Mouse (Mus musculus) adrenal gland, postnatal 4 days (tissue): ENCODE measurements around the gene Medag. TPM values are rescaled to one million over a fixed set of nuclear protein-coding genes. Genes with fewer than 3 reads are reported as not detected.

Source experiments
- DNase-seq, 2 experiments: peaks; one replicate each; pipeline ENCODE4 v3.0.0; 2021 to 2022; ENCODE audit warnings: low spot score in 2 of 2, mixed read lengths in 2 of 2
- long read RNA-seq, 2 experiments: library from polyadenylated mRNA; stranded (forward); transcript quantifications; one replicate each; pipeline ENCODE4 v2.0.0; 2021
- total RNA-seq, 2 experiments: library from RNA; stranded (reverse); gene quantifications; 2 replicates each; pipeline ENCODE4 v1.2.3; 2021

Medag gene
- 1 to 10 TPM; 4.5 to 5.3 TPM for total RNA-seq
- long read RNA-seq, experiment 1, partial matches to known transcripts = 0 of 1 reads
- long read RNA-seq, experiment 1, other reads (novel, unspliced or antisense) = 1 of 1 reads
- long read RNA-seq, experiment 2, partial matches to known transcripts = 1 of 3 reads
- long read RNA-seq, experiment 2, other reads (novel, unspliced or antisense) = 1 of 3 reads

- DNase-seq = peak; percentile 20 to 24
These were observed at the start of gene Medag for GRCm38 (mm10) chr5:149411509-149412193. Gene Medag, plus strand, starts transcription at chr5:149411749.

- DNase-seq = no peak
These were observed 48.9 kb upstream of the Medag start for GRCm38 (mm10) chr5:149362626-149363025.

- DNase-seq = no peak
These were observed 47.4 kb upstream of the Medag start for GRCm38 (mm10) chr5:149363903-149364755.

DNA sequence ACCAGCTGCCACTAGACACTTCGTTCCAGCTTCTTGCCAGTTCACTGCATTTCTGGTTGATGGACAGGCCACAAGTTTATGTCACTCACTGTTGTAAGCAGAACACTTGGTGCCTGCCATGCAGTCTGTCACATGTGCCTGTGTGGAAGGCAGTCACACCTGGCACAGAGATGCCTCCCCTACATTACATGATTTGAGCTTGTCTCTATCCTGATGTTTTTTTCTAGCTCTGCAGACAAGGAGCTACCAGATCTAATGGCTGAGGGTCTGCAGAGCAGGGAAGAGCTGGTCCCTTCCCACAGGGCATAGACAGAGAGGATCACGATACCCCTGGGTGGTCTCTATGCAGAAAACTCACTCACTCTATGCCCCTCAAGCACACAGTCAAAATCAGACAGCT, 44.5 kb upstream of the Medag start:
- DNase-seq = no peak

DNA sequence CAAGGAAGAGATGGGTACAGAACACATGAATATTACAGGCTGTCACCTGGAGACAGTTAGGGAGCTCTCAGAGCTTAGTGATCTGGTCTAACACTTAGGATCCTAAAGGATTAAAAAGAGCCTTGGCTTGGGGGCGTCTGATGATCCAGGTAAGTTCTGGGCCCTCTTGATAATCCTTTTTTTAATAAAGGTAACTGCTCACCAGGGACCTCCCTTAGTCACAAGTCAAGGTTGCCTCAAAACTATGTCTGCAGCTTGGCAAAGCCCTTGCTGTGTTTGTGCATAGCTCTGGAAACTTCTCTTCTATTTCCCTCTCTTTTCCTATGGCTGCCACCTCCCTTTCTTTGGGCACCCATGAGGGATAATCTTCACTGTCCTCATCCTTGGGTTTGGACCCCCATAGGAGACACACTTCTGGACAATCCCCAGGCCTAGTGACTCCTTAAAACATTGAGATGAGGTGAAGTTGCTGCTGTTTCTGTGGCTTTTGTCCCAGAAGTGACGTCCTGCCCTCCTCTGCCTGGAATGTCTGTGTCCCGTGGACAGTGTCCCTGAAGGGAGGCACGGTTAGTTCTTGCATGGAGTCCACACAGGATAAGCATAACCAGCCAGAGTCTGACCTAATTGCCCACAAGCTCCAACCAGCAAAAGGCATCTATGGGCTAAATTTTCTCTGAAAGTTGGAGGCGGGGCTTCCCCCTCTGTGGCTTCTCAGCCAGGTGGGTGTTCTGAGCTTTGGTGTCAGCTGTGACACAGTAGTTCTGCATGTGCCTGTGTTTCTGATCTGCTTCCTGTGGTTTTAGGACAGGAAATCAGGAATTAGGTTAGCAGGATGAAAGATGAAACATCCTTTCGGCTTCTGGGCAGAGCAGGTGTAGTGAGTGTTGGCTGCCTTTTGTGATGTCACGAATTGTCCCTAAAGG, 43.7 kb upstream of the Medag start:
- no peak for DNase-seq

DNA sequence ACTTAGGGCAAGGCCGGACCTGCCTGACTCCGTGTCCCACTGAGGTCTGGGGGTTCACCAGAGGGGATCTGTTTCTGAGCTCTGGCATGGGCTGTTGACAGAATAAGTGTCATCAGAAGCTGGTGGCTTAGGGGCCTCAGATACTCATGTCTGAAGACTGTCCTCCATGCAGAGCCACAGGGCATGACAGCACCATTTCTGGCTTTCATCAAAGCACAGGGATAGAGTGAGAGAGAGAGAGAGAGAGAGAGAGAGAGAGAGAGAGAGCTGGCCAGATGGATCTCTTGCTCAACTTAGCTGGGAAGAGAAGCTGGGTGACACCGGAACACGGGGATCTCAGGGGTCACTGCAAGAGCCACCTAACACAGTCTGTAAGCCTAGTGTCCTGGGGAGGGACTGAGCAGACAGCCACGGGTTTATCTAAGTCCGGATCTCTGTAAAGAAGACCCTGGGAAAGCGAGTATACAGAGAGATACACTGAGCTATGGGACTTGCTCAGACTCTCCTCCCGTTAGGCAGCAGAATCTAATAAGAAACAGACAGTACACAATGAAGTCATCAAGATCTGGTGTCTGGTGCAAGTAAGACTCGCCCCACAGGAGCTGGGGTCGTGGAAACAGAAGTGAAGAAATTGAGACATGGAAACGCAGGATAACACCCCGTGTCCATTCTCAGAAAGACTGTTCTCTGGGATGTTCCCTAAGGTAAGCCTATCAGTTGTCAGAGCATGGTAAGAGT, 42.8 kb upstream of the Medag start:
- DNase-seq = no peak

DNA sequence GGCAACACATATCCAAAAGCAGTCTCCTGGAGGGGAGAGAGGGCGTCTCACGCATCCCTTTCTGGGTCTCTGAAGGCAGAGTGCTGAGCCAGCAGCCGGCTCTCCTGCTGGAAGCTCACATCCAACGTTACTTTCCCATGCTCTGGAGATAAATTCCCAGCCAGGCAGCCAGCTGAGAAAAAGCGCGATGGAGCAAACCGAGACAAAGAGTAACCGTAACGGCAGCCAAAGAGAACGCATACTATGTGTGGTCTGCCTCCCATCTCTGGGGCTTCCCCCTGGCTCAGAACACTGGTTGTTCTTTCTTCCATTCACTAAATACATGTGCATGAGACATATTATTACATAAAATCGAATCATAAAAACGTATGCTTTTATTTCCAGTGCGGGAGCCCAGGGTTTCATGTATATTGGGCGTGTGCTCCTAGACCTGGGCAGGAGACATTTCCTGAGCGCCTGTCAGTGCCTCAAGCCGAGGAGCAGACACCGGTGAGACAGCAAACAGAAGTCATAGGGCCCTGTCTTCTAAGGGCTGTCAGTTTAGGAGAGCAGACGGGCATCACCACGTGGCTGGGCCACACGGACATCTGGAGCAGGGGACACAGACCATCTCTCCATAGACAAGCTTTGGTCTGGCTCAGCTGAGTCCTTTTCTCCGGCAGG, 42.0 kb upstream of the Medag start:
- DNase-seq = no peak

DNA sequence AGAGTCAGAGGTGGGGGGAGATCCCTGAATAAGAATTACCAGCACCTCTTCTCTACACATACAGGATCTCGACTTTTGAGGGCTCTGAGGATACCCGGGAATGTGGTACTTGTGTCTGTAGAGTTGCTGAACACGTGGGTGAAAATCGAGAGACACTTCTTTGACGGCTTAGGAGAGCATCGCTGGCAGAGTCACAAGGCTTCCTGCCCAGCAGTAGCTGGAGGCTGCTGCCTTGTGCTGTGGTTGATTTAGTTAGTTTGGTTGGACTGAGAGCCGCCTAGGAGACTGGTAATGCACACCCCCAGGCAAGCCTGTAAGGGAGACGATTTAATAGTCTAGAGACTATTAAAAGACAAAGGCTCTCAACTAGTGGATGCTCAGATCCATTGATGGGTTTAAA, 39.5 kb upstream of the Medag start:
- no peak for DNase-seq

GRCm38 (mm10) chr5:149373224-149373623, 38.3 kb upstream of the Medag start:
- no peak for DNase-seq

DNA sequence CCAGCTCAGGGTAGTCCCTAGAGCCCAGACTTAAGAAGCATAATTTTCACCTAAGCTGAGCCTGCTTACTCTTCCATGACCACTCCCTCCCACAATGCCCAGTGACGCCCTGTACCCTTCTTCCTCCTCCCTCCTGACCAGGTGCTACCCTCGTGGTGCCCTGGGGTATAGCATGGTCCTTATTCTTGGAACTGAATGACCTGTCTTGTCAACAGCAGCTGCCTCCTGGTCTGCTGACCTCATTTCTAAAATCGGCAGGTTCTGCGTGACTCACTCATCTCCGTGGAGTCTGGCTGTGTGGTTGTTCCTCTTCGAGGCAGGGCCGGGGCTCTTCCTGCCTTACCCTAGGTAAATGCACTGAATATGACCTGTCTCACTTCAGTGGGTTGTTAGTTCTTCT, 37.5 kb upstream of the Medag start:
- no peak for DNase-seq

- DNase-seq = no peak
These were observed 36.3 kb upstream of the Medag start for GRCm38 (mm10) chr5:149375074-149375888.

GRCm38 (mm10) chr5:149375889-149376212, 35.7 kb upstream of the Medag start:
- DNase-seq = peak; percentile 55 to 59

- DNase-seq = no peak
These were observed 35.2 kb upstream of the Medag start for GRCm38 (mm10) chr5:149376367-149376766.

GRCm38 (mm10) chr5:149377253-149377652, 34.3 kb upstream of the Medag start:
- DNase-seq = no peak

GRCm38 (mm10) chr5:149378566-149378965, 33.0 kb upstream of the Medag start:
- no peak for DNase-seq

DNA sequence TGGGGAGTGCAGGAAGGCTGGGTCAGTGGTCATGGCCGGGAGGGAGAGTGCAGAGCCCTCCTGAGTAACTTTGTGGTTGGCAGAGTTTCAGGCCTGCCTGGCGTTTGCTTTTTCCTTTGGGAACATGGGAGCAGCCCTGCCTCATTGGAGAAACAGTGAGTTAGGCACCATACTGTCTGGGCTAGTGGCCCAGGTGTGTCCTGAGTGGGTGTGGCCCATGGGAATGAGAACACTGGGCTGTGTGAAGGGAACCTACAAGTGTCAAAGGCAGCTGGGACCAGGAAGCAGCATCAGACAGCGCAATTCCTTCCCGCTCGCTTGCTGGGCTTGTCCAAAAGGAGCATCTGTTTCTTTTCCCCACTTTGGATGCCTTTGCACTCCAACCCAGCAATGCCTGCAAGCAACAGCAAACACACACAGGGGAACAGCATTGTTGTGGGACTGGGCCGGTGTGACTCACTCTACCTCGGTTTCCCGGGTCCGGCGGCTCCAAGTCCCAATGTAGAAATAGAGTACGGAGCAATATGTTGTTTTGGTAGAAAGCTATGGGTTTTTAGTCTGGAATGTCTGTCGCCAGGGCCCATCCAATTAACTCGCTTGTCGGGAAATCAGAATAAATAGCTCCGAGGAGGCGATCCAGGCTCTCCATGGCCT, 32.3 kb upstream of the Medag start:
- no peak for DNase-seq

GRCm38 (mm10) chr5:149379861-149380260, 31.7 kb upstream of the Medag start:
- DNase-seq = no peak

- DNase-seq = no peak
These were observed 31.1 kb upstream of the Medag start for GRCm38 (mm10) chr5:149380388-149380916.
